Comparison of ENCODE assay signal across 15 mouse cellular contexts in genomic region chr2:161362325-161362724, GRCm38 (mm10).
DNase-seq lines count a peak whose midpoint lies in the region; ATAC-seq and TF ChIP-seq lines count a peak whose summit lies in the region.
"Had no signal": no experiment of that assay in that cellular context is flagged by ENCODE, and none has a peak within 500 bp of the region (broad histone marks: within the 10 kb centered on the region; RNA-seq: fewer than 3 reads in every experiment).

No protein-coding gene starts in this region.

- peak; percentile 55; the same call in 1 of the 2 replicates for ATAC-seq in lung, embryonic 15.5 days (ENCODE audit: borderline replicate concordance, extremely low read depth, low FRiP score, low TSS enrichment)
- ATAC-seq in lung, postnatal 0 days, result no peak
- ATAC-seq in embryonic facial prominence, embryonic 15.5 days (ENCODE audit: insufficient number of reproducible peaks, low FRiP score, low TSS enrichment, low read depth), result 0 out of 2 replicates have a peak, but pooled peaks have one; percentile 29
- ATAC-seq: CD4-positive, CD25-positive, alpha-beta regulatory T cell, adult 4 months; forebrain, embryonic 15.5 days had no signal

- peak; percentile 33 for DNase-seq in heart, embryonic 10.5 days (ENCODE audit: low spot score)
- DNase-seq in heart, adult 8-10 months (ENCODE audit: low spot score), result no peak
- DNase-seq in lung, postnatal 0 days (ENCODE audit: low spot score), result no peak
- DNase-seq in brain, embryonic 18.5 days (ENCODE audit: low read depth, low spot score), result peak; percentile 59
- no peak for DNase-seq in adrenal gland, adult 2 months
- DNase-seq: gastrocnemius, postnatal 36 days; spleen, adult 18-20 months; thymus, postnatal 4 days had no signal

- no peak overlapping the region for H3K4me3 ChIP-seq in heart, embryonic 10.5 days
- no peak overlapping the region for H3K4me3 ChIP-seq in lung, embryonic 15.5 days
- no peak overlapping the region for H3K4me3 ChIP-seq in lung, postnatal 0 days (ENCODE audit: low read depth, low read length)
- no peak overlapping the region for H3K4me3 ChIP-seq in embryonic facial prominence, embryonic 15.5 days (replicated peaks)
- H3K4me3 ChIP-seq: embryonic facial prominence, embryonic 12.5 days; forebrain, embryonic 15.5 days; left cerebral cortex, adult 2 months had no signal

- TF ChIP-seq CTCF in lung, postnatal 0 days (IDR thresholded peaks at IDR 0.05), result no peak

- no peak for TF ChIP-seq EP300 in lung, postnatal 0 days (IDR thresholded peaks at IDR 0.05)

- H3K9ac ChIP-seq in lung, embryonic 15.5 days, result no peak overlapping the region
- H3K9ac ChIP-seq in lung, postnatal 0 days (replicated peaks; ENCODE audit: low read depth), result no peak overlapping the region
- H3K9ac ChIP-seq in embryonic facial prominence, embryonic 15.5 days, result no peak overlapping the region
- H3K9ac ChIP-seq: embryonic facial prominence, embryonic 12.5 days; forebrain, embryonic 15.5 days had no signal

- no peaks in the 10 kb centered on the region for H3K9me3 ChIP-seq in heart, embryonic 10.5 days
- no peaks in the 10 kb centered on the region for H3K9me3 ChIP-seq in lung, embryonic 15.5 days
- no peaks in the 10 kb centered on the region for H3K9me3 ChIP-seq in lung, postnatal 0 days (ENCODE audit: low read length)
- no peaks in the 10 kb centered on the region for H3K9me3 ChIP-seq in embryonic facial prominence, embryonic 15.5 days (replicated peaks)
- H3K9me3 ChIP-seq: embryonic facial prominence, embryonic 12.5 days; forebrain, embryonic 15.5 days had no signal

- no peak overlapping the region for H3K27ac ChIP-seq in heart, embryonic 10.5 days
- no peak overlapping the region for H3K27ac ChIP-seq in lung, embryonic 15.5 days
- H3K27ac ChIP-seq in lung, postnatal 0 days (ENCODE audit: low read length), result no peak overlapping the region
- H3K27ac ChIP-seq in embryonic facial prominence, embryonic 15.5 days (replicated peaks), result peak overlapping the region; percentile 71
- H3K27ac ChIP-seq: embryonic facial prominence, embryonic 12.5 days; forebrain, embryonic 15.5 days; left cerebral cortex, adult 2 months; stomach, postnatal 0 days had no signal

- H3K27me3 ChIP-seq in heart, embryonic 10.5 days (ENCODE audit: insufficient read depth, poor library complexity, severe bottlenecking), result no peaks in the 10 kb centered on the region
- H3K27me3 ChIP-seq in lung, embryonic 15.5 days, result no peaks in the 10 kb centered on the region
- H3K27me3 ChIP-seq in lung, postnatal 0 days (replicated peaks; ENCODE audit: insufficient read depth, low read length), result no peaks in the 10 kb centered on the region
- no peaks in the 10 kb centered on the region for H3K27me3 ChIP-seq in embryonic facial prominence, embryonic 15.5 days
- H3K27me3 ChIP-seq: embryonic facial prominence, embryonic 12.5 days; forebrain, embryonic 15.5 days had no signal

- WGBS in heart, embryonic 10.5 days, result 77% methylated on average over 3 of the region's 3 CpGs
- 46% methylated on average over 3 of the region's 3 CpGs for WGBS in lung, embryonic 15.5 days
- WGBS in lung, postnatal 0 days, result 54% methylated on average over 3 of the region's 3 CpGs
- 59% methylated on average over 3 of the region's 3 CpGs for WGBS in embryonic facial prominence, embryonic 15.5 days

- no peaks in the 10 kb centered on the region for H3K36me3 ChIP-seq in heart, embryonic 10.5 days
- no peaks in the 10 kb centered on the region for H3K36me3 ChIP-seq in lung, embryonic 15.5 days
- H3K36me3 ChIP-seq in lung, postnatal 0 days (ENCODE audit: insufficient read depth, low read length), result no peaks in the 10 kb centered on the region
- H3K36me3 ChIP-seq in embryonic facial prominence, embryonic 15.5 days, result no peaks in the 10 kb centered on the region
- H3K36me3 ChIP-seq: embryonic facial prominence, embryonic 12.5 days; forebrain, embryonic 15.5 days had no signal

- H3K4me2 ChIP-seq in lung, embryonic 15.5 days, result no peak overlapping the region
- H3K4me2 ChIP-seq in lung, postnatal 0 days (replicated peaks; ENCODE audit: low read depth, low read length), result no peak overlapping the region
- no peak overlapping the region for H3K4me2 ChIP-seq in embryonic facial prominence, embryonic 15.5 days (replicated peaks)
- H3K4me2 ChIP-seq: embryonic facial prominence, embryonic 12.5 days; forebrain, embryonic 15.5 days had no signal

- H3K4me1 ChIP-seq in heart, embryonic 10.5 days, result no peaks in the 10 kb centered on the region
- peaks cover 4% of the 10 kb centered on the region; the same call in 1 of the 2 replicates for H3K4me1 ChIP-seq in lung, embryonic 15.5 days
- no peaks in the 10 kb centered on the region for H3K4me1 ChIP-seq in lung, postnatal 0 days (ENCODE audit: insufficient read depth, low read depth, low read length)
- H3K4me1 ChIP-seq in embryonic facial prominence, embryonic 15.5 days, result 0 out of 2 replicates have a peak, but pooled peaks cover 3% of the 10 kb centered on the region
- H3K4me1 ChIP-seq: embryonic facial prominence, embryonic 12.5 days had no signal

Comparison
In these comparisons a context has a peak if more than half of its experiments do, and no peak if none do; other contexts are left out.
1. DNase-seq: peak in heart, embryonic 10.5 days (single experiment) and brain, embryonic 18.5 days (single experiment); none in heart, adult 8-10 months (single experiment), lung, postnatal 0 days (single experiment) and adrenal gland, adult 2 months (single experiment).